Mouse (Mus musculus): ENCODE results near the gene Kdm6a. TPM values are rescaled to one million over a fixed set of nuclear protein-coding genes. Genes with fewer than 3 reads are reported as not detected.

Gene Kdm6a
- total and polyA plus RNA-seq, 2 experiments from 2014 or later = 12.0 to 52.1 TPM

DNA sequence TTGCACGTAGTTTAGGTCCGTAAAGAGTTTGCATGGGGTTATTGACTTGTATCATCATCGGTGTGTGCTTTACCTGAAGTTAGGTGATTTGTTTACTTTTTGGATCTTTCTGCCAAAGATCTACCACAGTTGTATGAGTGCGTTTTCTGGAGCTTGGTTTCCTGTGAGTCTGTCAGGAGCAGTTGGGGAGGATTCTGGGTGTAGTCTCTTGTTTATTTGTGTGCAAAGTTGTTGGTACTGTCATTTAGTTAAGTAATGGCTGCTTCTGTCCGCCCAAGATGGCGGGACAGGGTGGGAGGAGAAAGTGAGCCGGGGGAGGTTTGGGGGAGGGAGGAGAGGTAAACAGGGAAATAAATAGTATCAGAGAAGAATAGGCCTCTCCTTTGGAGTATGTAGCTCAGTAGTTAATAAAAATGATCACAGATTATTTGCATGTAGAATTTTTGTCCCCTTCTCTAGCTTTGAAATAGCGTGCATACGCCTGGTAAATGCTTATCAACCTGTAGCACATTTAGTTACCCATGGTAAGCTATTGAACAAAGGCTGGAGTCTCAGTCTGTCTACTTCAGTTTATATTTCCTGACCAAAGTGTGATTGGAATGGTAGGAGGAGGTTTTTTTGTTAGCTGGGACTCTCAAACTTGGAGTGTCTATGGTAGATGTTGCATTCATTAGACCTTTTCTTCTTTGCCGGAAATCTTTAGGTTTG lies 1.7 kb downstream of the Kdm6a start:
- H3K27me3 ChIP-seq (ENCODE audit: control insufficient read depth, insufficient read depth, low read length) = no peaks in the 10 kb centered on the region
- ATAC-seq (ENCODE audit: insufficient read depth, low read depth) (no peak), DNase-seq (ENCODE audit: low spot score) (peak; percentile 31)
- H3K36me3 ChIP-seq (replicated peaks; ENCODE audit: control insufficient read depth, insufficient read depth, low read length) = no peaks in the 10 kb centered on the region
- peak overlapping the region; percentile 81 for H3K4me3 ChIP-seq (ENCODE audit: low read depth, low read length)
- peak overlapping the region; percentile 72 for H3K4me2 ChIP-seq (ENCODE audit: low read depth, low read length)
- 3% methylated on average over 10 of the region's 10 CpGs for WGBS
- H3K9ac ChIP-seq (replicated peaks; ENCODE audit: low read depth, low read length) = peak overlapping the region; percentile 97
- no peaks in the 10 kb centered on the region for H3K4me1 ChIP-seq (ENCODE audit: control insufficient read depth, insufficient read depth)
- H3K9me3 ChIP-seq (replicated peaks; ENCODE audit: control insufficient read depth, low read length) = no peaks in the 10 kb centered on the region
- H3K27ac ChIP-seq (ENCODE audit: low read depth) = peak overlapping the region; percentile 99
- TF ChIP-seq CTCF (IDR thresholded peaks at IDR 0.05; ENCODE audit: low read depth) = no peak

DNA sequence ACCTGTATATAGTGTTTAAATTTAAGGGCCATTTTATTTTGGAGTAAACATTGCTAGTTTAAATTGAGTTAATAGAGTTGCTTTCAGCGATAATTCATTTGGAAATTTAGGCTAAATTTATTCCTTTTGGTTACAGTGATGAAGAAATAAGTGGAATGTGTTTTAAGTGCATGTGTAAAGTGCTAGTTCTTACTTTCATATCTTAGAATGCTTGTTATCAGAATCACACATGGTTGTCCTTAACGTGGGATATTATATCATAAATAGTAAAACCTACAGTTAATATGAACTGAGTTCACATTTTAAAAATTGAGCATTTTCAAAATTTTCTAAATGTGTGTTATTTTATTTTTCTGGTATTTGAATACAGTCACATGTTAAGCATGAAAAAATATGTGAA lies 2.7 kb downstream of the Kdm6a start:
- Histone ChIP-seq H3K4me2 (ENCODE audit: low read depth, low read length) (peak overlapping the region; percentile 72; the same call in 1 of the 2 replicates), H3K27ac (ENCODE audit: low read depth) (no peak overlapping the region), H3K36me3 (replicated peaks; ENCODE audit: control insufficient read depth, insufficient read depth, low read length) (no peaks in the 10 kb centered on the region), H3K27me3 (ENCODE audit: control insufficient read depth, insufficient read depth, low read length) (no peaks in the 10 kb centered on the region), H3K9me3 (replicated peaks; ENCODE audit: control insufficient read depth, low read length) (no peaks in the 10 kb centered on the region), H3K4me1 (ENCODE audit: control insufficient read depth, insufficient read depth) (no peaks in the 10 kb centered on the region), H3K9ac (replicated peaks; ENCODE audit: low read depth, low read length) (no peak overlapping the region), H3K4me3 (ENCODE audit: low read depth, low read length) (peak overlapping the region; percentile 81; the same call in 1 of the 2 replicates)
- TF ChIP-seq EP300 (IDR thresholded peaks at IDR 0.05; ENCODE audit: low read depth) = no peak
- no peak for TF ChIP-seq CTCF (IDR thresholded peaks at IDR 0.05; ENCODE audit: low read depth)
- no peak for ATAC-seq (ENCODE audit: insufficient read depth, low read depth)
- WGBS = 46% methylated on average over 2 of the region's 2 CpGs
- DNase-seq (ENCODE audit: low spot score) = no peak

DNA sequence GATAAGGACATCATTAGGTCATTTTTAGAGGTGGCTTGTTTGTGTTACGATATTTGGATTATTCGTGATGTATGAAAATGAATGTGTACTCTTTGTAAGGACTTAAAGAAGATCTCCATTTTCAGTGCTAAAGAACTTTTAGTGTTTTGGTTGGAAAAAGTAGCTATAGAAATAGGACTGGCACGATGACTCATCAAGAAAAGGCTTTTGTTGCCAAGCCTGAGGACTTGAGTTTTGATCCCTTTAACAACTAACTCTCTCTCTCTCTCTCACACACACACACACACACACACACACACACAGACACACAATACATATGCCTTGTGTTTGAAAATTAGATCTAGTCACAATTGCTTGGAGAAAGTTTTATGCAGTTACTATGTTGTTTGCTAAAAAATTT lies 4.6 kb downstream of the Kdm6a start:
- ATAC-seq (ENCODE audit: insufficient read depth, low read depth) (no peak), DNase-seq (ENCODE audit: low spot score) (no peak)
- Histone ChIP-seq H3K4me1 (ENCODE audit: control insufficient read depth, insufficient read depth) (no peaks in the 10 kb centered on the region), H3K9ac (replicated peaks; ENCODE audit: low read depth, low read length) (no peak overlapping the region), H3K4me3 (ENCODE audit: low read depth, low read length) (no peak overlapping the region), H3K27me3 (ENCODE audit: control insufficient read depth, insufficient read depth, low read length) (no peaks in the 10 kb centered on the region), H3K4me2 (ENCODE audit: low read depth, low read length) (no peak overlapping the region), H3K27ac (ENCODE audit: low read depth) (no peak overlapping the region), H3K9me3 (replicated peaks; ENCODE audit: control insufficient read depth, low read length) (no peaks in the 10 kb centered on the region), H3K36me3 (replicated peaks; ENCODE audit: control insufficient read depth, insufficient read depth, low read length) (no peaks in the 10 kb centered on the region)
- TF ChIP-seq CTCF (IDR thresholded peaks at IDR 0.05; ENCODE audit: low read depth) (no peak), EP300 (IDR thresholded peaks at IDR 0.05; ENCODE audit: low read depth) (no peak)
- WGBS = 65% methylated on average over 3 of the region's 3 CpGs

GRCm38 (mm10) chrX:18168940-18169339 lies 6.6 kb downstream of the Kdm6a start:
- Histone ChIP-seq H3K36me3 (replicated peaks; ENCODE audit: control insufficient read depth, insufficient read depth, low read length) (no peaks in the 10 kb centered on the region), H3K27me3 (ENCODE audit: control insufficient read depth, insufficient read depth, low read length) (no peaks in the 10 kb centered on the region), H3K27ac (ENCODE audit: low read depth) (no peak overlapping the region), H3K9me3 (replicated peaks; ENCODE audit: control insufficient read depth, low read length) (no peaks in the 10 kb centered on the region), H3K4me3 (ENCODE audit: low read depth, low read length) (no peak overlapping the region), H3K9ac (replicated peaks; ENCODE audit: low read depth, low read length) (no peak overlapping the region), H3K4me2 (ENCODE audit: low read depth, low read length) (no peak overlapping the region), H3K4me1 (ENCODE audit: control insufficient read depth, insufficient read depth) (no peaks in the 10 kb centered on the region)
- WGBS = 100% methylated on average over 1 of the region's 1 CpGs
- no peak for DNase-seq (ENCODE audit: low spot score)
- TF ChIP-seq EP300 (IDR thresholded peaks at IDR 0.05; ENCODE audit: low read depth) (no peak), CTCF (IDR thresholded peaks at IDR 0.05; ENCODE audit: low read depth) (no peak)
- no peak for ATAC-seq (ENCODE audit: insufficient read depth, low read depth)

DNA sequence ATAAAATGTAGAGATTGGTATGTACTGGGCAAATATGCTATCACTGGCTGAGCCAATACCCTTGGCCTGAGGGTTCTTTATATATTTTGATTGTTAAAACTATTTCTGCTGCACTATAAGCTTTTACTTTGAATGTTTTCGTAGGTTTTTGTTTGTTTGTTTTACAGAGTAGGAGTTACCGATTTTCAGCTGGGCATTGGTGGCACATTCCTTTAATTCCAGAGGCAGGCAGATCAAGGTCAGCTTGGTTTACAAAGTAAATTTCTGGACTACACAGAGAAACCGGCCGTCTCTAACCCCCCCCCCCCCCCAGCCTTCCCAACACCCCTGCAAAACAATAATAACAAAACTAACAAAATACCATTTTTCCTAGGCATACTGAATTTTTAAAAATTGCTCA lies 12.5 kb downstream of the Kdm6a start:
- DNase-seq (ENCODE audit: low spot score) (no peak), ATAC-seq (ENCODE audit: insufficient read depth, low read depth) (no peak)
- no peak overlapping the region for H3K27ac ChIP-seq (ENCODE audit: low read depth)
- TF ChIP-seq CTCF (IDR thresholded peaks at IDR 0.05; ENCODE audit: low read depth) (no peak), EP300 (IDR thresholded peaks at IDR 0.05; ENCODE audit: low read depth) (no peak)
- no peak overlapping the region for H3K9ac ChIP-seq (replicated peaks; ENCODE audit: low read depth, low read length)
- peaks cover 9% of the 10 kb centered on the region; the same call in 1 of the 2 replicates for H3K4me1 ChIP-seq (ENCODE audit: control insufficient read depth, insufficient read depth)
- no peaks in the 10 kb centered on the region for H3K9me3 ChIP-seq (replicated peaks; ENCODE audit: control insufficient read depth, low read length)
- H3K4me2 ChIP-seq (ENCODE audit: low read depth, low read length) = peak overlapping the region; percentile 23; the same call in 1 of the 2 replicates
- H3K36me3 ChIP-seq (replicated peaks; ENCODE audit: control insufficient read depth, insufficient read depth, low read length) = no peaks in the 10 kb centered on the region
- WGBS = 9% methylated on average over 4 of the region's 4 CpGs
- H3K27me3 ChIP-seq (ENCODE audit: control insufficient read depth, insufficient read depth, low read length) = no peaks in the 10 kb centered on the region
- H3K4me3 ChIP-seq (ENCODE audit: low read depth, low read length) = no peak overlapping the region

DNA sequence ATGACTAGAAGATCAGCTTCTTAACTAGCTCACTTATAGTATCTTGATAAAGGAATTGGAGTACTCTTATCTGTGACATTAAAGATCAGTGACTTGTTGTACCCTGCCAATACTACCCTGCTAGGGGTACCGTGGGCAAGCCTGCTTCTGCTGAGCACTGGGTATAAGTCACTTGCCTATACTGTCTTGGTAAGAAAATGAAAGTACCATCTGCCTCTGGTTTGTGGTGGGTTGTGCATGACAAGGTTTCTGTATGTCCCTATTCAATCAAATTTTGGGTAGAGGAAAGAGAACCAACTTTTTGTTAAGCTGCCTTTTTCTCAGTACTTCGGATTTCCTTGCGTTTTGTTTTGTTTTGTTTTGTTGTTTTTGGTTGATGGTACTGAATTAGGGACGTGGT lies 15.4 kb downstream of the Kdm6a start:
- Histone ChIP-seq H3K9ac (replicated peaks; ENCODE audit: low read depth, low read length) (no peak overlapping the region), H3K4me3 (ENCODE audit: low read depth, low read length) (no peak overlapping the region), H3K4me1 (ENCODE audit: control insufficient read depth, insufficient read depth) (peaks cover 9% of the 10 kb centered on the region; the same call in 1 of the 2 replicates), H3K4me2 (ENCODE audit: low read depth, low read length) (no peak overlapping the region), H3K27ac (ENCODE audit: low read depth) (no peak overlapping the region), H3K27me3 (ENCODE audit: control insufficient read depth, insufficient read depth, low read length) (no peaks in the 10 kb centered on the region), H3K9me3 (replicated peaks; ENCODE audit: control insufficient read depth, low read length) (no peaks in the 10 kb centered on the region), H3K36me3 (replicated peaks; ENCODE audit: control insufficient read depth, insufficient read depth, low read length) (no peaks in the 10 kb centered on the region)
- no peak for DNase-seq (ENCODE audit: low spot score)
- ATAC-seq (ENCODE audit: insufficient read depth, low read depth) = no peak
- WGBS = 76% methylated on average over 4 of the region's 4 CpGs
- TF ChIP-seq CTCF (IDR thresholded peaks at IDR 0.05; ENCODE audit: low read depth) = no peak
- no peak for TF ChIP-seq EP300 (IDR thresholded peaks at IDR 0.05; ENCODE audit: low read depth)

Measured in heart, postnatal 0 days (tissue).